Mouse (Mus musculus) limb, embryonic 14.5 days (tissue): ENCODE measurements at regions not wholly inside any gene's neighbourhood (a gene's known extent, or its start where the extent isn't known, plus 50 kb on each side); places are given as distances from the start of the nearest gene placed in this dataset.
A peak's percentile ranks its signal among the peaks of the same experiment; 100 is the strongest.

Experiments used
- ATAC-seq: fragments of 200-750 bp; cut with Nextera tagmentation; 2 replicates; pipeline ENCODE4 v1.8.0; 2017; ENCODE audit warnings: low read depth, moderate number of reproducible peaks, moderate TSS enrichment; ENCODE audit not compliant: low FRiP score
- DNase-seq: peaks from one replicate; pipeline ENCODE4 v3.0.0-alpha.2; 2015; ENCODE audit warnings: low spot score
- H3K27ac ChIP-seq: fragments of 300-500 bp; sonication (generic); replicated peaks from 2 replicates; pipeline ENCODE4 v1.5.1; 2014; ENCODE audit warnings: low read depth, mild to moderate bottlenecking, low read length, moderate library complexity, mixed read lengths
- H3K27me3 ChIP-seq: fragments of 300-500 bp; sonication (generic); 2 replicates; pipeline ENCODE4 v1.6.1; 2014; ENCODE audit warnings: low read length, mixed read lengths; ENCODE audit not compliant: control insufficient read depth, insufficient read depth
- H3K36me3 ChIP-seq: fragments of 300-500 bp; sonication (generic); 2 replicates; pipeline ENCODE4 v1.6.1; 2014; ENCODE audit warnings: mild to moderate bottlenecking, low read length, moderate library complexity, mixed read lengths; ENCODE audit not compliant: control insufficient read depth, insufficient read depth
- H3K4me1 ChIP-seq: fragments of 300-500 bp; sonication (generic); 2 replicates; pipeline ENCODE4 v1.6.1; 2014; ENCODE audit warnings: antibody characterized with exemption, low read length, mixed read lengths; ENCODE audit not compliant: control insufficient read depth, insufficient read depth
- H3K4me2 ChIP-seq: fragments of 300-500 bp; sonication (generic); replicated peaks from 2 replicates; pipeline ENCODE4 v1.6.1; 2014; ENCODE audit warnings: low read depth, mild to moderate bottlenecking, low read length, moderate library complexity; ENCODE audit not compliant: severe bottlenecking
- H3K4me3 ChIP-seq: fragments of 300-500 bp; sonication (generic); replicated peaks from 2 replicates; pipeline ENCODE4 v1.5.1; 2014; ENCODE audit warnings: low read length
- H3K9ac ChIP-seq: fragments of 300-500 bp; sonication (generic); 2 replicates; pipeline ENCODE4 v1.6.1; 2014; ENCODE audit warnings: mild to moderate bottlenecking, low read depth, low read length, moderate library complexity; ENCODE audit not compliant: severe bottlenecking
- H3K9me3 ChIP-seq: fragments of 300-500 bp; sonication (generic); 2 replicates; pipeline ENCODE4 v1.6.1; 2016; ENCODE audit warnings: low read length; ENCODE audit not compliant: control insufficient read depth
- POLR2A ChIP-seq: fragments of 200-500 bp; IDR thresholded peaks from 2 replicates; pipeline ENCODE4 v1.8.0; 2012; ENCODE audit warnings: inconsistent platforms, mild to moderate bottlenecking, moderate library complexity, borderline replicate concordance; ENCODE audit not compliant: insufficient read depth, insufficient read length; ENCODE audit errors: extremely low read depth
- WGBS: fragments of 180-500 bp; shearing (Covaris S2); extraction: QIAGEN DNeasy Blood & Tissue Kit; methylation state at CpG from one replicate; pipeline ENCODE4 v1.1.7; 2014; 5-methylcytosine and 5-hydroxymethylcytosine counted together

GRCm38 (mm10) chr3:137056544-137057224, 284.2 kb upstream of the Emcn start:
- H3K36me3 ChIP-seq = no peaks in the 10 kb centered on the region
- no peaks in the 10 kb centered on the region for H3K9me3 ChIP-seq
- ATAC-seq = no peak
- H3K27ac ChIP-seq = no peak overlapping the region
- H3K4me2 ChIP-seq = no peak overlapping the region
- no peak for TF ChIP-seq POLR2A
- DNase-seq = no peak
- WGBS = 72% methylated on average over 6 of the region's 6 CpGs
- no peaks in the 10 kb centered on the region for H3K4me1 ChIP-seq
- no peak overlapping the region for H3K9ac ChIP-seq
- H3K4me3 ChIP-seq = no peak overlapping the region
- H3K27me3 ChIP-seq = no peaks in the 10 kb centered on the region

DNA sequence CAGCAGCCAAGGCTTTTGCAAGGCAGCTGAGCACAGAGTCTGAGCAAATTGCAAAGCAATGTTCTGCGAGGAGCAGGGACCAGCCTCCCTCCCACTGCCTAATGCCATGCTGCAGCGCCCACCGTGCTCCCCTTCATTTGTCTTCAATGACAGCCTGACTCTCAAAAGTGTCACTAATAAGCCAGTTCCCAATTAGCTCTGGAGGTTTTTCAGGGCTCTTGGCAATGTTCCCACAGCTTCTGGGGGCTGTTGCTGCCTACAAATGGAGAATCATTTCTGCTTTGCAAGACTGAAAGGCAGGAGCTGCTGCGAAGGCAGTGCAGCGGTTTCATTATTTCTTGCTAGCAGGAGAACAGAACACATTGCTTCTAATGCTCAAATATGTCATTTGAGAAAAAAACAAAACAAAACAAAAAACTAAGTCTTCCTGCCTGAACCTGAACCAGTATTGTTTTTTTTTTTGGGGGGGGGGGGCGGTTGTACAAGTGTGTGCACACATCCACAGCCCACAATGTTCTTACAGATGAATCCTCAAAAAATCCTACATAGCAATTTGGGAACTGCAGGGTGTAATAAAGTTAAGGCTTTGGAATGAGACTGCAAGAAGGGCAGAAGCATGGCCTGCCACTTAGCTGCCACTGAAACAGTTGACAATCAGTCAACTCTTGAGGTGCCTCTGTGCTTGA, 283.5 kb upstream of the Emcn start:
- Histone ChIP-seq H3K4me2 (no peak overlapping the region), H3K4me1 (no peaks in the 10 kb centered on the region), H3K9ac (no peak overlapping the region), H3K27ac (no peak overlapping the region), H3K27me3 (no peaks in the 10 kb centered on the region), H3K9me3 (no peaks in the 10 kb centered on the region), H3K4me3 (no peak overlapping the region), H3K36me3 (no peaks in the 10 kb centered on the region)
- ATAC-seq (no peak), DNase-seq (no peak)
- 42% methylated on average over 6 of the region's 6 CpGs for WGBS
- no peak for TF ChIP-seq POLR2A

- DNase-seq = no peak
- no peak for TF ChIP-seq POLR2A
- no peaks in the 10 kb centered on the region for H3K36me3 ChIP-seq
- H3K9ac ChIP-seq = no peak overlapping the region
- ATAC-seq = no peak
- H3K4me1 ChIP-seq = no peaks in the 10 kb centered on the region
- 89% methylated on average over 4 of the region's 4 CpGs for WGBS
- no peak overlapping the region for H3K4me2 ChIP-seq
- H3K27me3 ChIP-seq = no peaks in the 10 kb centered on the region
- H3K27ac ChIP-seq = no peak overlapping the region
- H3K9me3 ChIP-seq = no peaks in the 10 kb centered on the region
- no peak overlapping the region for H3K4me3 ChIP-seq
Observed at GRCm38 (mm10) chr3:137057911-137058260, 283.0 kb upstream of the Emcn start.

DNA sequence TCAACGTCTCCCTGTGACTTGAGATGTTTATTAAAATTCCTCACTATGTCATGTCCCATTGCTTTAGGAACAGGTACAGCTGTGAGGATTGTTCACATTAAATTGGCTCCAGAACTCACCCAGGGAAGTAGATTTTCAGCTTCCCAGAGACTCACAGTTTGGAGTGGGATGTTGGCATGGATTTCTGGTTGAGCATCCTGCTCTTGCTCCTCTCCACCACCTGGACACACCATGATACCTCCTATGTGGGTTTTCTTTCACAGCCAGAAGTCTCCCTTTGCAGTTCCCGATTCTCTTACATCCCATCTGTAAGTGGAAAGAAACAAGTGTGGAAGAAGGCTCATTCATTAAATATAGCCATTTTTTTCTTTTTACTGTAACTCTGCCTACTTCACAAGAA, 278.8 kb upstream of the Emcn start:
- Histone ChIP-seq H3K9ac (no peak overlapping the region), H3K9me3 (no peaks in the 10 kb centered on the region), H3K4me2 (no peak overlapping the region), H3K36me3 (no peaks in the 10 kb centered on the region), H3K4me3 (no peak overlapping the region), H3K4me1 (no peaks in the 10 kb centered on the region), H3K27ac (no peak overlapping the region), H3K27me3 (no peaks in the 10 kb centered on the region)
- DNase-seq = no peak
- no peak for TF ChIP-seq POLR2A
- WGBS = 78% methylated on average over 2 of the region's 2 CpGs
- no peak for ATAC-seq

DNA sequence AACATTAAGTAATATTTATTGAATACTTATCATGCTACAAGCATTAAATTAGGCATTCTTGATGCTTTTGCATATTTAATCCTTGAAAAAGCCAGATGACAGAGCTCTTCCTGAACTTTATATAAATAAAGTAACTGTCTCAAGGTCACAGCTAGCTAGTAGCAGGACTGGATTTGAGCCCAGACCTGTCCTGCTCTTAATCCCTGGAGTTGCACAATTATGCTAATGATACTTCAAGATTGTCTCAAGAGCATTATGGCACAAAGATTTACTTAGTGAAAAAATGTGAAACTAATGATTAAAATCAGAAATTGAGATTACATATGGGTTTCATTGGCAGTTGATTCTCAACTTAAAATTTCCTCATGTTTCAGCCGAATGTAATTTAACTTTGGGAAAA, 273.5 kb upstream of the Emcn start:
- Histone ChIP-seq H3K4me2 (no peak overlapping the region), H3K9me3 (no peaks in the 10 kb centered on the region), H3K36me3 (no peaks in the 10 kb centered on the region), H3K27me3 (no peaks in the 10 kb centered on the region), H3K27ac (no peak overlapping the region), H3K4me1 (no peaks in the 10 kb centered on the region), H3K4me3 (no peak overlapping the region), H3K9ac (no peak overlapping the region)
- TF ChIP-seq POLR2A = no peak
- DNase-seq = peak; percentile 16
- WGBS = 62% methylated on average over 1 of the region's 1 CpGs
- ATAC-seq = no peak
